Mouse (Mus musculus): ENCODE results near the gene Tiam2. TPM values are rescaled to one million over a fixed set of nuclear protein-coding genes. Genes with fewer than 3 reads are reported as not detected.
A peak's percentile ranks its signal among the peaks of the same experiment; 100 is the strongest.

The Tiam2 gene
- polyA plus RNA-seq, 1 experiment from 2014 or later = 20.6 TPM

DNA sequence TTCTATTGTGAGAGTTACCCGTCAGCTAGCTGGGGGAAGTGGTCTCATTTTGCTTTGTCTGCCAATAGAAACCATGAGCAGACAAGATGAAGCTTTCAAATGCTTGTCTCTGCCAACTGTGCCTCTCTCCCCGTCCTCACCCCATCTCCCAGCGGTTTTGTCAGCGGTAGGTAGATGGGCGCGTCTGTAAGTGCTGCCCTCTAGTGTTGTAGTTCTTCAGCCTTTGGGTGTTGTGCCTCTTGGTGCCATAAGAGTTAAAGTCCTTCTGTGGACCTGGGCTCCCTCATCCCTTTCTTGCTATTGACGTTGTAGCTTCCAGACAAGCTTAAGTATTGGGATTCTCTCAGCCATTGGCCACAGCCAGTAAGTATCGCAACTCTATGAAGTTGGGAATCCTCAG lies 236.0 kb downstream of the Tiam2 start:
- Histone ChIP-seq H3K4me2 (no peak overlapping the region), H3K36me3 (no peaks in the 10 kb centered on the region), H3K4me1 (replicated peaks) (no peaks in the 10 kb centered on the region), H3K27ac (no peak overlapping the region), H3K9me3 (no peaks in the 10 kb centered on the region), H3K9ac (replicated peaks) (no peak overlapping the region), H3K4me3 (replicated peaks) (no peak overlapping the region), H3K27me3 (no peaks in the 10 kb centered on the region)
- ATAC-seq (ENCODE audit: insufficient number of reproducible peaks, insufficient read depth, low FRiP score, low TSS enrichment, low read depth) = no peak
- WGBS = 49% methylated on average over 8 of the region's 8 CpGs

DNA sequence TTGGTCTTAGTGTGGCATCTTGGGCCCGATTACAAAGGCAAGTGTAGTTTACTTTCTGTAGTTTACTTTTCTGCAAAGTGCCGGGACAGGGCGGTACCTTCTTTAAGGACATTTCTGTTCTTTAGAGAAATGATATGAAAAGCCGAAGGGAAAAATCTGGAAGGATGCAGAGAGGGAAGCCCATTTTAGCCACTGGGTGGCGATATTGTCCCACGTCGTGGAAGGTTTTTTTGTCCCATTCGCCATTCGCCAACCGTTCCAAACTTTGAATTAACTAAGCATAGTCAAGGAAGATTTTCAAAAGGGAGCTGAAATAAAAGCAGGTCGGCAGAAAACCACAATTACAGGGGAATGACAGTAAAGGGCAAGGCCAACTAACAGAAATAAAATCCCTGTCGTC lies 244.5 kb downstream of the Tiam2 start:
- H3K27ac ChIP-seq = no peak overlapping the region
- no peak overlapping the region for H3K9ac ChIP-seq (replicated peaks)
- H3K36me3 ChIP-seq = no peaks in the 10 kb centered on the region
- H3K27me3 ChIP-seq = no peaks in the 10 kb centered on the region
- ATAC-seq (ENCODE audit: insufficient number of reproducible peaks, insufficient read depth, low FRiP score, low TSS enrichment, low read depth) = no peak
- peak overlapping the region; percentile 31 for H3K4me2 ChIP-seq
- H3K4me3 ChIP-seq (replicated peaks) = no peak overlapping the region
- no peaks in the 10 kb centered on the region for H3K4me1 ChIP-seq (replicated peaks)
- WGBS = 5% methylated on average over 12 of the region's 12 CpGs
- H3K9me3 ChIP-seq = no peaks in the 10 kb centered on the region

Other genes with a start within 250 kb of the Tiam2 start
- gene Scaf8, start 211.6 kb upstream of the Tiam2 start, polyA plus RNA-seq (2016; fragmentation: Nextera tagmentation; extraction: Ambion mirVana) = 28.8 and 29.6 TPM in 2 replicates
- gene Cldn20, start 206.0 kb downstream of the Tiam2 start, polyA plus RNA-seq (2016; fragmentation: Nextera tagmentation; extraction: Ambion mirVana) = not detected in 2 replicates
- 18.8 and 21.1 TPM in 2 replicates for gene Tfb1m, start 231.2 kb downstream of the Tiam2 start, polyA plus RNA-seq (2016; fragmentation: Nextera tagmentation; extraction: Ambion mirVana)

All from limb, embryonic 12.5 days (tissue).